Mouse (Mus musculus): Measurements from ENCODE around the gene Oasl1. TPM values are rescaled to one million over a fixed set of nuclear protein-coding genes. Genes with fewer than 3 reads are reported as not detected.

The Oasl1 gene
- polyA plus RNA-seq, 1 experiment from 2014 or later: 2.3 TPM

GRCm38 (mm10) chr5:114978473-114978872 lies 55.4 kb downstream of the Oasl1 start:
- Histone ChIP-seq H3K4me1 (replicated peaks; ENCODE audit: control insufficient read depth, insufficient read depth, low read length) (peaks cover 12% of the 10 kb centered on the region; the same call in 1 of the 2 replicates), H3K27ac (ENCODE audit: low read depth) (no peak overlapping the region), H3K4me3 (ENCODE audit: low read depth, low read length) (no peak overlapping the region), H3K36me3 (ENCODE audit: control insufficient read depth, insufficient read depth, low read length) (no peaks in the 10 kb centered on the region), H3K4me2 (ENCODE audit: low read length) (no peak overlapping the region), H3K9ac (ENCODE audit: low read length) (no peak overlapping the region), H3K27me3 (replicated peaks; ENCODE audit: control insufficient read depth, insufficient read depth, low read length) (no peaks in the 10 kb centered on the region), H3K9me3 (ENCODE audit: control insufficient read depth, low read length) (no peaks in the 10 kb centered on the region)
- ATAC-seq (replicated peaks; ENCODE audit: low FRiP score, low TSS enrichment, low read depth): 0 out of 2 replicates have a peak, but pooled peaks have one; percentile 1
- DNase-seq (ENCODE audit: low spot score): no peak
- 64% methylated on average over 11 of the region's 11 CpGs for WGBS

GRCm38 (mm10) chr5:114978888-114979249 lies 55.8 kb downstream of the Oasl1 start:
- no peaks in the 10 kb centered on the region for H3K27me3 ChIP-seq (replicated peaks; ENCODE audit: control insufficient read depth, insufficient read depth, low read length)
- no peaks in the 10 kb centered on the region for H3K9me3 ChIP-seq (ENCODE audit: control insufficient read depth, low read length)
- no peak overlapping the region for H3K27ac ChIP-seq (ENCODE audit: low read depth)
- 6% methylated on average over 6 of the region's 6 CpGs for WGBS
- no peak overlapping the region for H3K9ac ChIP-seq (ENCODE audit: low read length)
- H3K4me1 ChIP-seq (replicated peaks; ENCODE audit: control insufficient read depth, insufficient read depth, low read length): peaks cover 12% of the 10 kb centered on the region; the same call in 1 of the 2 replicates
- peak overlapping the region; percentile 46 for H3K4me2 ChIP-seq (ENCODE audit: low read length)
- no peaks in the 10 kb centered on the region for H3K36me3 ChIP-seq (ENCODE audit: control insufficient read depth, insufficient read depth, low read length)
- no peak for DNase-seq (ENCODE audit: low spot score)
- no peak overlapping the region; the same call in 1 of the 2 replicates for H3K4me3 ChIP-seq (ENCODE audit: low read depth, low read length)
- ATAC-seq (replicated peaks; ENCODE audit: low FRiP score, low TSS enrichment, low read depth): peak; percentile 15; the same call in 1 of the 2 replicates

GRCm38 (mm10) chr5:114979250-114980121 lies 56.4 kb downstream of the Oasl1 start:
- H3K9me3 ChIP-seq (ENCODE audit: control insufficient read depth, low read length): no peaks in the 10 kb centered on the region
- H3K4me2 ChIP-seq (ENCODE audit: low read length): peak overlapping the region; percentile 46
- H3K4me1 ChIP-seq (replicated peaks; ENCODE audit: control insufficient read depth, insufficient read depth, low read length): peaks cover 12% of the 10 kb centered on the region; the same call in 1 of the 2 replicates
- H3K4me3 ChIP-seq (ENCODE audit: low read depth, low read length): peak overlapping the region; percentile 30
- no peak overlapping the region; the same call in 1 of the 2 replicates for H3K27ac ChIP-seq (ENCODE audit: low read depth)
- 0 out of 2 replicates have a peak overlapping the region, but pooled peaks have one; percentile 16 for H3K9ac ChIP-seq (ENCODE audit: low read length)
- WGBS: 11% methylated on average over 32 of the region's 32 CpGs
- H3K36me3 ChIP-seq (ENCODE audit: control insufficient read depth, insufficient read depth, low read length): no peaks in the 10 kb centered on the region
- H3K27me3 ChIP-seq (replicated peaks; ENCODE audit: control insufficient read depth, insufficient read depth, low read length): no peaks in the 10 kb centered on the region
- DNase-seq (ENCODE audit: low spot score): peak; percentile 84
- peak; percentile 26; the same call in 1 of the 2 replicates for ATAC-seq (replicated peaks; ENCODE audit: low FRiP score, low TSS enrichment, low read depth)

- peak overlapping the region; percentile 46 for H3K4me2 ChIP-seq (ENCODE audit: low read length)
- no peaks in the 10 kb centered on the region for H3K36me3 ChIP-seq (ENCODE audit: control insufficient read depth, insufficient read depth, low read length)
- 31% methylated on average over 16 of the region's 16 CpGs for WGBS
- H3K4me1 ChIP-seq (replicated peaks; ENCODE audit: control insufficient read depth, insufficient read depth, low read length): peaks cover 12% of the 10 kb centered on the region; the same call in 1 of the 2 replicates
- 0 out of 2 replicates have a peak overlapping the region, but pooled peaks have one; percentile 16 for H3K9ac ChIP-seq (ENCODE audit: low read length)
- DNase-seq (ENCODE audit: low spot score) (no peak), ATAC-seq (replicated peaks; ENCODE audit: low FRiP score, low TSS enrichment, low read depth) (no peak)
- no peaks in the 10 kb centered on the region for H3K9me3 ChIP-seq (ENCODE audit: control insufficient read depth, low read length)
- H3K4me3 ChIP-seq (ENCODE audit: low read depth, low read length): peak overlapping the region; percentile 30
- H3K27ac ChIP-seq (ENCODE audit: low read depth): no peak overlapping the region; the same call in 1 of the 2 replicates
- H3K27me3 ChIP-seq (replicated peaks; ENCODE audit: control insufficient read depth, insufficient read depth, low read length): no peaks in the 10 kb centered on the region
Observed at GRCm38 (mm10) chr5:114980122-114980748, 57.2 kb downstream of the Oasl1 start.

GRCm38 (mm10) chr5:114982001-114982400 lies 59.0 kb downstream of the Oasl1 start:
- Histone ChIP-seq H3K9ac (ENCODE audit: low read length) (no peak overlapping the region), H3K36me3 (ENCODE audit: control insufficient read depth, insufficient read depth, low read length) (no peaks in the 10 kb centered on the region), H3K9me3 (ENCODE audit: control insufficient read depth, low read length) (no peaks in the 10 kb centered on the region), H3K4me1 (replicated peaks; ENCODE audit: control insufficient read depth, insufficient read depth, low read length) (peaks cover 12% of the 10 kb centered on the region; the same call in 1 of the 2 replicates), H3K4me3 (ENCODE audit: low read depth, low read length) (no peak overlapping the region), H3K27me3 (replicated peaks; ENCODE audit: control insufficient read depth, insufficient read depth, low read length) (no peaks in the 10 kb centered on the region), H3K27ac (ENCODE audit: low read depth) (no peak overlapping the region), H3K4me2 (ENCODE audit: low read length) (no peak overlapping the region)
- WGBS: 65% methylated on average over 15 of the region's 15 CpGs
- DNase-seq (ENCODE audit: low spot score) (no peak), ATAC-seq (replicated peaks; ENCODE audit: low FRiP score, low TSS enrichment, low read depth) (no peak)

GRCm38 (mm10) chr5:114985074-114985473 lies 62.0 kb downstream of the Oasl1 start:
- peaks cover 5% of the 10 kb centered on the region; the same call in 1 of the 2 replicates for H3K4me1 ChIP-seq (replicated peaks; ENCODE audit: control insufficient read depth, insufficient read depth, low read length)
- no peak overlapping the region for H3K27ac ChIP-seq (ENCODE audit: low read depth)

More at GRCm38 (mm10) chr5:114985074-114985473, 62.0 kb downstream of the Oasl1 start:
- no peaks in the 10 kb centered on the region for H3K27me3 ChIP-seq (replicated peaks; ENCODE audit: control insufficient read depth, insufficient read depth, low read length)
- DNase-seq (ENCODE audit: low spot score) (no peak), ATAC-seq (replicated peaks; ENCODE audit: low FRiP score, low TSS enrichment, low read depth) (no peak)
- no peak overlapping the region for H3K9ac ChIP-seq (ENCODE audit: low read length)
- no peak overlapping the region for H3K4me3 ChIP-seq (ENCODE audit: low read depth, low read length)
- no peak overlapping the region for H3K4me2 ChIP-seq (ENCODE audit: low read length)
- peaks cover 3% of the 10 kb centered on the region; the same call in 1 of the 2 replicates for H3K9me3 ChIP-seq (ENCODE audit: control insufficient read depth, low read length)
- H3K36me3 ChIP-seq (ENCODE audit: control insufficient read depth, insufficient read depth, low read length): no peaks in the 10 kb centered on the region

Other genes starting within 250 kb of the Oasl1 start
- 74.7 and 77.0 TPM in 2 replicates for gene Gltp, start 232.3 kb upstream of the Oasl1 start, polyA plus RNA-seq (2014; fragmentation: Nextera tagmentation; extraction: Ambion mirVana)
- 9.0 and 11.7 TPM in 2 replicates for gene Tchp, start 215.5 kb upstream of the Oasl1 start, polyA plus RNA-seq (2014; fragmentation: Nextera tagmentation; extraction: Ambion mirVana)
- gene Ankrd13a, start 148.6 kb upstream of the Oasl1 start, polyA plus RNA-seq (2014; fragmentation: Nextera tagmentation; extraction: Ambion mirVana): 50.1 and 65.4 TPM in 2 replicates
- 35.6 and 37.2 TPM in 2 replicates for gene Git2, start 147.7 kb upstream of the Oasl1 start, polyA plus RNA-seq (2014; fragmentation: Nextera tagmentation; extraction: Ambion mirVana)
- gene 1500011B03Rik, start 99.8 kb upstream of the Oasl1 start, polyA plus RNA-seq (2014; fragmentation: Nextera tagmentation; extraction: Ambion mirVana): 94.3 and 103 TPM in 2 replicates
- 0.08 TPM in 1 of 2 replicates, not detected in the other for gene 4930519G04Rik, start 69.6 kb upstream of the Oasl1 start, polyA plus RNA-seq (2014; fragmentation: Nextera tagmentation; extraction: Ambion mirVana)
- 0.13 and 0.38 TPM in 2 replicates for gene Gm9936, start 64.6 kb upstream of the Oasl1 start, polyA plus RNA-seq (2014; fragmentation: Nextera tagmentation; extraction: Ambion mirVana)
- 5.1 and 8.3 TPM in 2 replicates for gene Oasl2, start 26.3 kb upstream of the Oasl1 start, polyA plus RNA-seq (2014; fragmentation: Nextera tagmentation; extraction: Ambion mirVana)
- gene 2210016L21Rik, start 18.9 kb downstream of the Oasl1 start, polyA plus RNA-seq (2014; fragmentation: Nextera tagmentation; extraction: Ambion mirVana): 45.2 and 57.7 TPM in 2 replicates
- gene Hnf1a, start 47.9 kb downstream of the Oasl1 start, polyA plus RNA-seq (2014; fragmentation: Nextera tagmentation; extraction: Ambion mirVana): 8.4 and 10.0 TPM in 2 replicates
- 21.1 and 21.5 TPM in 2 replicates for gene Sppl3, start 87.9 kb downstream of the Oasl1 start, polyA plus RNA-seq (2014; fragmentation: Nextera tagmentation; extraction: Ambion mirVana)
- gene Gm10401, start 175.1 kb downstream of the Oasl1 start, polyA plus RNA-seq (2014; fragmentation: Nextera tagmentation; extraction: Ambion mirVana): 42.4 and 46.5 TPM in 2 replicates
- gene Acads, start 196.1 kb downstream of the Oasl1 start, polyA plus RNA-seq (2014; fragmentation: Nextera tagmentation; extraction: Ambion mirVana): 53.3 and 57.3 TPM in 2 replicates
- 30.6 and 31.0 TPM in 2 replicates for gene Unc119b, start 211.7 kb downstream of the Oasl1 start, polyA plus RNA-seq (2014; fragmentation: Nextera tagmentation; extraction: Ambion mirVana)
- gene Mlec, start 234.9 kb downstream of the Oasl1 start, polyA plus RNA-seq (2014; fragmentation: Nextera tagmentation; extraction: Ambion mirVana): 70.5 and 71.6 TPM in 2 replicates